Mouse (Mus musculus): ENCODE results near the gene Kdm2a. TPM values are rescaled to one million over a fixed set of nuclear protein-coding genes. Genes with fewer than 3 reads are reported as not detected.
"Not testable (repeated sequence)": the region's sequence is repeated elsewhere in the genome, so short reads cannot be mapped to it uniquely, and the experiment has no call there.

The Kdm2a gene
- polyA plus RNA-seq, 1 experiment: 69.6 TPM

- no peak for DNase-seq (ENCODE audit: extremely low spot score in 1 of 2, low spot score in 1 of 2)
Measured at GRCm38 (mm10) chr19:4417713-4418112, 19.6 kb upstream of the Kdm2a start.

DNA sequence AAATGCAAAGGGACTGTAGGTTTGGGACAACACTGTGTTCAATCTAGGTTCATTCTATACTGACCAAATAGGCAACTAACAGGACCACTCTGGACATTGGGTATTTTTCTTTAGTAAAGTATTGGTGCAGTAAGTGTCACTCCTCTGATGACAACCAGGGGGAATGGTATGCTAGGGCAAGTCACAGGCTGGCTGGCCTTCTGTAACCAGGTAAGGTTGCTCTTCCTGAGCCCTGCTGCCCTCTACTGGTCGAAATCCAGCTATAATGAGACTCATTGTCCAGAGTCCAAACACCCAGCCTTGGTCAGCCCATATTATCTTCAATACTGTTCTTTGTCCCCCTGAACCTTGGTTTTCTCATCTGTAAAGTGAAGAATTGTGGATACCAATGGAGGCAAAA is 19.1 kb upstream of the Kdm2a start:
- DNase-seq (ENCODE audit: extremely low spot score in 1 of 2, low spot score in 1 of 2): peak in 1 of 2 experiments; percentile 82

GRCm38 (mm10) chr19:4414631-4415030 is 16.5 kb upstream of the Kdm2a start:
- no peak for DNase-seq (ENCODE audit: extremely low spot score in 1 of 2, low spot score in 1 of 2)

DNA sequence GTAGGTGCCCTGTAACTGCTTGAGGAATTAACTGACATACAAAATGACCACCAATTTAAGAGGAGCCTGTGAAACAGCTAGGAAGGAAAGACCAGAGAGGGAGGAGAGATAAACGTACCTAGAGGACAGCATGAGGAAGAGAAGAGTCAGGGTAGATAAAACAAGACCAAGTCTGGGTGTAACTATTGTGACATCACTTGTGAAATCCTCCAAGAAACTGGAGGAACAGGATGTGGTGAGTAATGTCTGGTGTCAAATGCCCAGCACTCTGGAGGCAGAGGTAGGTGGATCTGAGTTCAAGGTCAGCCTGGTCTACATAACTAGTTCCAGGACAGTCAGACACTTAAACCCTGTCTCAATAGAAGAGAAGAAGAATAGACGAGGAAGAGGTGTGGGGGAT is 11.0 kb upstream of the Kdm2a start:
- DNase-seq (ENCODE audit: extremely low spot score in 1 of 2, low spot score in 1 of 2): no peak

DNA sequence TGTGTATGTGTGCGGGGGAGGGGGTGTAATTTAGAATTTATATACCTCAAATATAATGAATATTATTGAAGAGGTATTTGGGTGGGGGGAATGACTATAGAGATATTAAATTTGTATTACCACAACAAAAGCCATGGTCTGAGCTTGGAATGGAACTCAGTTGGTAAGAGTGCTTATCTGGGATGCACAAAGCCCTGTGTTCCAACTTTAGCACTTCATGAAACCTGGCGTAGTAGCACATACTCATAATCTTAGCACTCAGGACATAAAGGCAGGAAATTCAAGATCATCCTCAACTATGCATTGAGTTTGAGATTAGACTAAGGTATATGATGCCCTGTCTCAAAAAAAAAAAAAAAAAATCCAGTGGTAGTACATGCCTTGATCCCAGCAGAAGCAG is 6.8 kb upstream of the Kdm2a start:
- DNase-seq (ENCODE audit: extremely low spot score in 1 of 2, low spot score in 1 of 2): no peak

DNA sequence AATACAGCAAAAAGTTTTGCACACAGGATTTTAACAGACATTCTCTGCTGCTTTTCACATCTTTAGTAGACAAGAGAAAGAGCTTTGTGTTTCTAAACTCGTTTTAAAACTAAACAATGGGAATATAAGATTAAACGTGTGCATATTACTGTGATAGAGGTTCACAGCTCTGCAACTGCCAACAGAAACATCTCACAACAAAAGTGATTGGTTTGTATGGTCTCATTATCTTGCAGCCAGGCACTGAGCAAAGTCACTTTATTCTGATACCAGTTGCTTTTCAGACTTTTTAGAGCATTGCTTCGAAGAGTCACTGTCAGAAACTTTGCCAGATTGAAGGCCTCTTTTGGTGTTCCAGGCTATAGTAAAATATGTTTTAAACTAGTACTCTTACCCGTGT is 874 bp upstream of the Kdm2a start:
- DNase-seq (ENCODE audit: extremely low spot score in 1 of 2, low spot score in 1 of 2): no peak

DNA sequence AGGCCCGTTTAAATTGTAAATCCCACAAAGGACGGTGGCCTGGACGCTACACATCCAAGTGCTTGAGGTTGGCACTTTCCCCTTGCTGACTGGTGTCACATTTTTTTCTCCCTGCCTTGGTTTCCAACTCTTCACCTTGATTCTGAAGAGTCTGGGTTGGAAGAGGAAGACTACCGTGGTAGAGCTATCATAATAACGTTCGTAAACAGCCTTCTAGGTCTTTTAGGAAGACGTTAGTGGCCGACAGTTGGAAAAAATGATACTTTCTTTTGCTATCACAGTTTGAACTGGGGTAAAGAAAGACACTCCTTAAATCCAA is 504 bp upstream of the Kdm2a start:
- no peak for DNase-seq (ENCODE audit: extremely low spot score in 1 of 2, low spot score in 1 of 2)

DNA sequence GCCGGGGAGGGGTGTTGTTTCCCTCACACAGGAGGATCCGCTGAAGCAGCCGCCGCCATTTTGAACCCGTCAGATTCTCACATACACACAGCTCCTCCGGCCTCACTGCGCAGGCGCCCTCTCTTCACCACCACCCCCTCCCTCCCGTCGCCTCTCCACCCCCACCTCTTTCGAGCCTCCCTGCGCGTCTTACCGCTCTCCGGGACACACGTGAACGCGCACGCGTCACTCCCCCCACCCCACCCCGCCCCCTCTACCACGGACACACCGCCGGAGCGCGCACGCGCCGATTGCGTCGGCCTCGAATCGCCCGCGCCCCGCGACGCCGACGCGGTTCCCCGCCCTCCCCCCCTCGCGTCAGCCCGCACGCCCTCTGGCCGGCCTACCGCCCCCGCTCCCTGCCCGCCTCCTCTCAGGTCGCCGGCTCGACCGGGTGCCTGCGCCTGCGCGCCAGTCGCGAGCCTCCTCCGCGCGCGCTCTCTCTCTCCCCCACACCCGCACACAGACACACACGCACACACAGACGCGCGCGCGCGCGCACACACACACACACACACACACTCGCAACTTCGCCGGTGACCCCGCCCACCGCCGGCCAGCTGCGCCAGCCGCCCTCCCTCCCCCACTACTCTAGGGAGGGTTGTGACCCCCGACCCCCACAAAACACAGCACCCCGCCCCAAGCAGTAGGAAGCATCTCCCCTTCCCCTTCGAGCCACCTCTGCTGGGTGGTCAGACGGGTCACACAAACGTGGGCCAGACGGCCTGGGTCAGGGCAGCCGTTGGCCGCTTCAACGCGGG is 887 bp downstream of the Kdm2a start:
- DNase-seq (ENCODE audit: extremely low spot score in 1 of 2, low spot score in 1 of 2): peak; percentile 91 to 96

DNA sequence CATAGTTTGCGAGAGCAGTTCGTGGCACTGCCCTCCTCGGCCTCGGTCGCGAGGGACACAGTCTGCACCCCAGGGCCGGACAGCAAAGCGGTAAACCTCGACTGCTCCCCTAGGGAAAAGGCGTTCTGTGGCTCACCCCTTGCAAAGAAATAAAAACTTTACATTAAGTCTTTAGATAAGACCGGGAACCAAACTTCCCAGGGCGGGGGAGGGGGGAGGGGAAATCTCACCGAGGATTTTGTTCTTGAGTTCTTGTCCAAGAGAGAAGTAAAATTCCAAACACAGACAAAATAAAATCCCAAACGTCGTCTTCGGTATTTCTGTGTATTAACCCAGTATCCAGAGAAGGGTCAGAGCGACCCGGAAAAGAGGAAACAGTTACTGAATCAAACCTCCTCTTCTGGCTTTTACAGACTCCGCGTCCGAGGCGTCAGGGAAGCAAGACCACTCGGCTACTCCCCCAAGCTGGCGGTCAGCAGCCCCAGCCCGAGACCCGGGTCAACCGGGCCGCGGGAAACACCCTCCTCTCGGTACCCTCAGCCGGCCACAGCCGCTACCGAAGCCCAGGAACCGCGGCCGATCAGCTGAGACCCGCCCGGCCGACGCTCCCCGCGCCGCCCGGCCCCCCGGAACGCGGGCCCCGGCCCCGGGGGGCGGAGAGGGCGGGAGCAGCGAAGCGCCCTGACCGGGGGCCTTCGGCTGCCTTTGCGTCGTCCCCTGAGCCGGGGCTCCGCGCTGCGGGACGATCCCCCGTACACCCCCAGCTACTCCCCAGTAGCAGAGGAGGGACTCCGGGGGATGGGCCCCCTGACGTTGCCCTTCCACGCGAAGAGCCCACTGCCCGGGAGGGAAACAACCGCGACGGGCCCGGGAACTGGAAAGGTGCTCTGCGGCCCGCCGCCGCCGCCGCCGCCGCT is 1.7 kb downstream of the Kdm2a start:
- DNase-seq (ENCODE audit: extremely low spot score in 1 of 2, low spot score in 1 of 2): peak in 1 of 2 experiments; percentile 25

DNA sequence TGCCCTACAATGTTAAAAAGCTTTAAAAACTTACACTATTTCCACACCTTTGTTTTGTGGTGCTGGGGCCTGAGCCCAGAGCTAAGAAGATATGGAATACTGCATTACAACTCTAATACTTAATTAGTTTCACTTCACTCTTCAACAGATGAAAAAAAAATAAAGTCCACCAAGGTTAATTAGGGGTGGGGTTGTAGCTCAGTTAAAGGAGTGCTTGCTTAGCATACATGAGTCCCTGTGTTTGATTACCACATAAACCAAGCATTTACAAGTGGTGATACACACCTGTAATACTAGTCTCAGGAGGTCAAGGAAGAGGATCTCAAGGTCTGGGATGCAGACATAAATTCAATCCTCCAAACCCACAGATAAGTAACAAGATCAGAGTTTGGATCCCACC is 10.8 kb downstream of the Kdm2a start:
- DNase-seq (ENCODE audit: extremely low spot score in 1 of 2, low spot score in 1 of 2): no peak

GRCm38 (mm10) chr19:4385026-4385425 is 13.1 kb downstream of the Kdm2a start:
- no peak for DNase-seq (ENCODE audit: extremely low spot score in 1 of 2, low spot score in 1 of 2)

DNA sequence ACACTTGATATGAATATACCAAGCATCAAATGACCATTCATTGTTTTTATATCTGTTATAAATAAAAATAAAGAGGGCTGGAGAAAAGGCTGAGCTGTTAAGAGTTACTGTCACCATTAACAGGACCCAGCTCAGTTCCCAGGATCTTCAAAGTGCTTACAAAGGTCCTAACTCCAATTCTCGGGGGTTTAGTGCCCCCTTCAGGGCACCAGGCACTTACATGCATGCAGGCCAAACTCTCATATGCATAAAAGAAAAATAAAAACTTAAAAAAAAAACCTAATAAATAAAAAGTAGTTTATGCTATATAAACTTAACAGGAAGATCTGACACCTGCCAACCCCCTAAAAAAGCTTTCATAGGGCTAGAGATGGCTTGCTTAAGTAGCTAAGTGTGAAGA is 13.8 kb downstream of the Kdm2a start:
- DNase-seq (ENCODE audit: extremely low spot score in 1 of 2, low spot score in 1 of 2): no peak

GRCm38 (mm10) chr19:4383306-4383705 is 14.8 kb downstream of the Kdm2a start:
- DNase-seq (ENCODE audit: extremely low spot score in 1 of 2, low spot score in 1 of 2): no peak

GRCm38 (mm10) chr19:4382303-4382702 is 15.8 kb downstream of the Kdm2a start:
- DNase-seq (ENCODE audit: extremely low spot score in 1 of 2, low spot score in 1 of 2): not testable (repeated sequence)

DNA sequence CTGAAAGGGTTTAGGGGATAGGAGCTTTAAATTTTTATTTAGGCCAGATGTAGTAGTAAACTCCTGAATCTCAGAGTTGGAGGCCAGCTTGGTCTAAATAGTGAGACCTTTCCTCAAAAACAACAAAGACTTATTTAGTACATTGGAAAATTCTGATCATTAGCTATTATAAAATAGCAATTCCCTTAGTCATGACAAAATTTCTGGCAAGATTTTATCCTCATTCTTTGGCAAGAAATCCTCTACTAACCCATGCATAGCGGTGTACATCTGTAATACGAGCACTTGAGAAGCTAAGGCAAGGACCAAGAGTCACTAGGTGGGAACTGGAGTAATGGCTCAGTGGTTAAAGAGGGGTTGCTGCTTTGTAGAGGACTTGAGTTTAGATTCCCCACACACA is 27.4 kb downstream of the Kdm2a start:
- no peak for DNase-seq (ENCODE audit: extremely low spot score in 1 of 2, low spot score in 1 of 2)

DNA sequence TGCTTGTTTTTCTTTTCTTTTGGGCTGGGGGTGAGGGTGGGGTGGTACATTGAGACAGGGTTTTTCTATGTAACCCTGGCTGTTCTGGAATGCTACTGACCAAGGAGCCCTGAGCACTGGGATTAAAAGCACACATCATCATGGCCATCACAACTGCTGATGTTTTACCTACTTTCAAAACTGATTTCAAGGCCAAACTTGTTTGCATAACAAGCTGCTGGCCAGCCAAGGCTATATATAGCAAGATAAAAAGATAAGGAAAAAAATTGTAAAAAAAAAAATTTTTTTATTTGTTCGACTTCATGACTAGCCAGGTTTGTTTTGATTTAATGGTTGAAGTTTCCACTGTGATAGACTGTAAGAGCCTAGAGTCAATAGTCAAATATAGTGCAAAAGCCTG is 27.8 kb downstream of the Kdm2a start:
- DNase-seq (ENCODE audit: extremely low spot score in 1 of 2, low spot score in 1 of 2): no peak

GRCm38 (mm10) chr19:4349455-4349854 is 48.6 kb downstream of the Kdm2a start:
- no peak for DNase-seq (ENCODE audit: extremely low spot score in 1 of 2, low spot score in 1 of 2)

GRCm38 (mm10) chr19:4346479-4346878 is 51.6 kb downstream of the Kdm2a start:
- no peak for DNase-seq (ENCODE audit: extremely low spot score in 1 of 2, low spot score in 1 of 2)

- DNase-seq (ENCODE audit: extremely low spot score in 1 of 2, low spot score in 1 of 2): peak in 1 of 2 experiments; percentile 72
Measured at GRCm38 (mm10) chr19:4338162-4338561, 59.9 kb downstream of the Kdm2a start.

DNA sequence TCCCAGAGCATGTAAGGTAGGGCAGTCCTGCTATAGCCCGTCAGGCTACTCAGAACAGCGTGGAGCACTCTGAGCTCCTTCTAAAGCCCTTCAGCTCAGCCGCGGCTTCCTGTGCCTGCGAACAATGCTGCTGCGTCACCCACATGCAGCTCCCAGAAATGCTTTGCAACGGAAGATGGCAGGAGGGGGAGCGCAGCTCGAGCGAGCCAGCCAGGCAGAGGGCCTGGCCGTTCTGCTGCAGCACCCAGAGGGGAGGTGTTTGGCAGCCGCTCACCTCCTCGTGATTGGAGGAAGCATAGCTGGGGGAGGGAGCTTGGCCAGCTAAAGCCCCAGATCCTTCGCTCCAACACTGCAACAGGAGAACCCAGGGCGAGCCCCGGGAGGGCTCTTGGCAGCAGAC is 64.3 kb downstream of the Kdm2a start:
- DNase-seq (ENCODE audit: extremely low spot score in 1 of 2, low spot score in 1 of 2): peak; percentile 92 to 95

GRCm38 (mm10) chr19:4333100-4333775 is 64.8 kb downstream of the Kdm2a start:
- peak in 1 of 2 experiments; percentile 44 for DNase-seq (ENCODE audit: extremely low spot score in 1 of 2, low spot score in 1 of 2)

Data from frontal cortex, adult 2 months (tissue).